Mouse (Mus musculus) G1E (cell line): Measurements from ENCODE around the gene Rab30.

Experiments used
- CTCF ChIP-seq: IDR thresholded peaks from 2 replicates; pipeline ENCODE4 v1.5.1; 2012; ENCODE audit warnings: low read depth, low read length, inconsistent platforms, mixed read lengths
- GATA1 ChIP-seq: IDR thresholded peaks from 2 replicates; pipeline ENCODE4 v1.6.1; 2012; ENCODE audit warnings: borderline replicate concordance, low read length, inconsistent platforms, mixed read lengths

DNA sequence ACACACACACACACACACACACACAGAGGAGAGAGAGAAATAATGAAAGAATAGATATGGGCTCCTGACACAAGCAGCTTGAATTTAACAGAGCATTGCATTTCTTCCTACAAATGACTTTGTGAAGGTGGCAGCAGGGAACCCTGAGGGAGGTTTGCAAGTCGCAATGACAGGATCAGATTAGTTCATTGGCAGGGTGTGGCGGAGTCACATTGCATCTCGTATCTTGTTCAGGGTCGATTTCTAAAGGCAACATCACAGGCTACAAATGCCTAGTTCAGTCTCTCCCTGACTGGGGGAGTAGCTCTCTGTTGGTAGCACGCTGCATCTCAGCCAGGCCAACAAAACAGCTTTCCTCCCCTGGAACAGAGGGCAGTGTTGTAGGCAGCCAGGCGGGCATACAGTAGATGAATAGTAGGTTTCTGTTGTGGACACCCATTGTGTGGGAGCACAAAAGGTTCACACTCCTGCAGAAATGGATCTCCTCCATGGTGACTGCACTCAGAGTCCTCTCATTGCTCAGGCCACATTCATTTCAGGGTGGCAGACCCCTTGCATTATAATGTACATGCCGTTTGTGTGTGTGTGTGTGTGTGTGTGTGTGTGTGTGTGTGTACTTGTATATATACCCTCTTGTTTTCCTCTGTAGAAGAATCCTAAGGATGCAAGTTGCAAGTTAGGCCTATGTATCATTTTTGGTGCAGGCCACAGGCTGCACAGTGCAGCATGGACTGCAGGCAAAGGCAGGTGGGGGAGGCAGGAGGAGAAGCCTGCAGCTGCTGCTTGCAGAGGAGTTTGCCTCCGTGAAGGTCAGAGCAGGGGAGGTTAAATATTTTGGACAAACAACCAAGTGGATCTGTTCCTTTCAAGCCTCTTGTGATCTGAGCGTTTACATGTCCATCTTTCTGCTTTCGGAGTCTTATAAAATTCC is 58.5 kb downstream of the Rab30 start:
- no peak for TF ChIP-seq CTCF
- no peak for TF ChIP-seq GATA1
